Mouse (Mus musculus) brain, adult 2 months (tissue): Measurements from ENCODE around the gene Lgals3bp.
A peak's percentile ranks its signal among the peaks of the same experiment; 100 is the strongest.
"Not testable (repeated sequence)": the region's sequence is repeated elsewhere in the genome, so short reads cannot be mapped to it uniquely, and the experiment has no call there.

Experiments
- DNase-seq: peaks from one replicate; pipeline ENCODE4 v3.0.0; 2011; ENCODE audit warnings: low read depth, low spot score

The Lgals3bp gene

GRCm38 (mm10) chr11:118401195-118401594, 697 bp downstream of the Lgals3bp start:
- no peak for DNase-seq

DNA sequence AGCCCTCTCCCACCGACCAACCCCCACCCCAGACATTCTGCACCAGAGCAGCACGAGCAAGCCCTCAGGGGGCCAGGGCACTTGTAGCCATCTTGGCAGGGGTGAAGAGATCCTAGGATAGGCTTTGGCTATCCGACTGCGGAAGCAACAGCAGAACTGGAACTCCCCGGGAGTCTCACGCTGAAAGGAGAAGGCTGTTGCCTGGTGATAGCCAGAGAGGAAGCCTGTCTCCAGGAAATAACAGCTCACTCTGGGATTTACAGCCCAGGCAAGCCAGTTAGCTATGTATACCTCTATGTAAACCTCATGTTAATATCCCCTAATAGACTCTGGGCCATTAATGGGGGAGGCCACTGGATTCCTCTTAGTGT, 1.3 kb downstream of the Lgals3bp start:
- DNase-seq: peak; percentile 38

- DNase-seq: no peak
Measured at GRCm38 (mm10) chr11:118399891-118400565, 1.9 kb downstream of the Lgals3bp start.

DNA sequence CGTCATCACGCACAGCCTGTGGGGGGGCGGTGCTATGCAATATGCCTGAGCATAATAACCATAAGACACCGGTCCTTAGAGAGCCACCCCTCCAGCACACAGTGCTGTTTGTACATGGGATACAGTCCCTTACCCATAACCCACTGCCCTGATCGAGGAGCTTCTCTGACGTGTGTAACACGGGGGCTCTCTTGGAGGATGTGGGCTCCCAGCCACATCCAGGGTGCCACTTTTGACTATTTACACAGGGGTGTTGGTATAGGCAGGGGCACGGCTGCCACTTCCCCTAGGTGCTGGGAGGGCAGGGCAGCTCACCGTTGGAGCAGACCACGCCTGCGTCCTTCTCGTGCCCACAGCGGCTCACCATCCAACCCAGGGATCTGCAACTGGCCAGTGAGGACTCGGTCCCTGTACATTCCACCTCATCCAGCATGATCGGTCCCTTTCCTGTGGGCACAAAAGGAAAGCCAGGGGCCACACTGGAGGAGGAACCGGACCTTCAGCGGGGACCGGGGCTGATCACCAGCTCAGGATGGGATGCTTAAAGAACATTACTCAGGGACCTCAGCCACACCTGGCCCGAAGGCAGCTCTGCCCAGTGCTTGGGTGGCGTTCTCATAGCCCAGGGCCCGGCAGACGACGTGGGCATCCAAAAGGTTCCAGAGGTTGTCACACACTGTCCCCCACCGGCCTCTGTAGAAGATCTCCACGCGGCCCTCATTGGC, 3.9 kb downstream of the Lgals3bp start:
- DNase-seq: no peak

DNA sequence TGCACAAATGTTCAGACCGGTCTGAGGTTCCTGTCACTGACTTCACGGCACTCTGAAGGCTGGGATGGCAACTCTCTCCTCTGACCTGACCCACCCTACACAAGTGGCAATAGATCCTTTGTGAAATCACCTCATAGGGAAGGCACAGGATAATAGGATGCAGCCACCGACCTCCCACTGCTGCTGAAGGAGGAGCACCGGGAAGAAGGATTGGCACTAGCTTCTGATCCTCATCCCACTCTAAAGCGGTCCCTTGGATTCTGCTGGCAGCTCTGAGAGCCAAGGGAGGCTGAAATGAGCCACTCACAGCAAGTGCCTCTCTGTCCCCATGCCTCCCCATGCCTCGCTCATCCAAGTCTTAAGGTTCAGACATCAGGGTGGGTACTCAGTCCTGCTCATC, 7.4 kb downstream of the Lgals3bp start:
- peak; percentile 30 for DNase-seq

DNA sequence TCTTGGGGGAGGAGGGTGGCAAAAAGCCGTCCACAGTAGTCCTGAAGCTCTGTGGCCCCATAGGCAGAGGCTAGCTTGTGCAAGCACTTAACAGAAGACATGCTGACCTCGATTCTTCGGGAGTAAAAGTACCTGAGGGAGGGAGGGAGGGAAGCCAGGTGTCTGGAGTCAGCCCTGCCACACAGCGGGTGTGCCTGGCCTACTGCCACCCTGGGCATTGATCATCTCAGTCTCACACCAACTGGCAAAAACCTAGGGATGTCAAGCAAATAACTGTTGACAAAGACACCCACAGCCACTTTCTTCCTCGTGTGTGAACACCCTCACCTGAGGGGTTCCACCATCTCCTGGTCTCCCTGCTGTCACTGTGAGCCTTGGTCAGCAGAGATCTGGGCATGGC, 7.9 kb downstream of the Lgals3bp start:
- DNase-seq: no peak

DNA sequence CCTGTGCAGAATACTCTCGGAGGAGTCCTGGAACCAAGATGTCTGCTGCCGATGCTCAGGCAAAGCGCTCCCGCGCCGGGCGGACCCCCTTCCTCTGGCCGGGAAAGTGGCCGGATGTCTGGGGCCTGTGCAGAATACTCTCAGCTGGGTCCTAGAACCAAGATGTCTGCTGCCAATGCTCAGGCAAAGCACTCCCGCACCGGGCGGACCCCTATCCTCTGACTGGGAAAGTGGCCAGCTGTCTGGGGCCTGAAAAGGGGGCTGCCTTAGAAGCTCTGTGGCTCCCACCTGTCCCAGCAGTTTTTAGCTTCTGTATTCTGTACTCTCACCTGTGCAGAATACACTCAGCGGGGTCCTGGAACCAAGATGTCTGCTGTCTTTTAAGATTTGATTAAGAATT, 14.1 kb downstream of the Lgals3bp start:
- not testable (repeated sequence) for DNase-seq

DNA sequence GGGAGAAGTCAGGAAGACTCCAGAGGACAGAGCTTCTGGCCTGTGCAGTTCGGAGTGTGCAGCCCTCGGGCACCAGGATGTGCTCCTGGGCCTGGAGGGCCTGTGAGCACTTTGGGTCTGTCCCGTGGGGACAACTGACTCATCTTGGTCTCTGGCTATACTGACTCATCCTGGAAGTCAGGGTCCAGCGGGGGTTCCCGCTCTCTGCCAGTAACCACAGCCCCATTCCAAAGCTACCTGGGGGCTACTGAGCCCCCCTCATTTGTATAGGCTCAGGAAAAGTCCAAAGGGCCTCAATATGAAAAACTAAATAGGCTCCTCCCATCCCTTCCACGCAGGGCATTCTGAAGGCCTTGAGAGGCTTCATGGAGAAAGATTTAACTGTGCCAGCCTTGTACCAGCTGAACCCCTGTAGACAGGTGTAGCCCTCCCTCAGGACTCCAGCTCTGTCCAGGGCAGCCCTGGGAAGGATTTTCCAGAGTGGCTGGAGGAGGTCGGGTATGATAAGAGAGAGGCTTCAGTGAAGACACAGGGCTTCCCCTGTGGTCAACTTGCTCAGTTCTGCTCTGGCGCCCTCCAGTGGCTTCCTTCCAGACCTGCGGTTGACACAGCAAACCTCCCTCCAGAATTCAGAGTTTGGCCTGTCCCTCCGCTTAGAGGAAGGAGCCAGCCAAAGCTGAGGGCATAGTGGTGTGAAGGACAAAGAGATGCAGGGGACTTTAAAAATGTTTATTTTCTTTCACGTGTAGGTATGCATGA, 22.5 kb downstream of the Lgals3bp start:
- peak; percentile 90 for DNase-seq

DNA sequence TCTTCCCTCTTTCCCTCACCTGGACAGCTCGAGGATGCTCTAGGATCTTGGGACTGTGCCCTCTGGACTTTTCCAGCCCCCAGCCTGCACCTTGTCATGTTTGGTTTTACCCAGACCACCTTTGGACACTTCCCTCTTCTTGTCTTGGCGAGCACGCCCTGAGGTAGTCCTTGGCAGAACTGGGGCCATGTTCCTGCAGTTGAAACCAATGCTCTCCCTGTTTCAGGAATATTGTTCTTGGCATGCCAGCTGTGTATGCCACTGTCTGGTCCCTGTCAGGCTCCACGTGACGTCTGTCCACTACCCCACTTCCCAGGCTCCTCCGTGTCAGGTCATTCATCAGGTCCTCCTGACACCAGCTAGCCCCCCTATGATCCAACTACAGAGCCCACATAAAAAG, 23.2 kb downstream of the Lgals3bp start:
- DNase-seq: no peak

GRCm38 (mm10) chr11:118376323-118376722, 25.6 kb downstream of the Lgals3bp start:
- not testable (repeated sequence) for DNase-seq

- DNase-seq: no peak
Measured at GRCm38 (mm10) chr11:118375881-118376280, 26.0 kb downstream of the Lgals3bp start.

DNA sequence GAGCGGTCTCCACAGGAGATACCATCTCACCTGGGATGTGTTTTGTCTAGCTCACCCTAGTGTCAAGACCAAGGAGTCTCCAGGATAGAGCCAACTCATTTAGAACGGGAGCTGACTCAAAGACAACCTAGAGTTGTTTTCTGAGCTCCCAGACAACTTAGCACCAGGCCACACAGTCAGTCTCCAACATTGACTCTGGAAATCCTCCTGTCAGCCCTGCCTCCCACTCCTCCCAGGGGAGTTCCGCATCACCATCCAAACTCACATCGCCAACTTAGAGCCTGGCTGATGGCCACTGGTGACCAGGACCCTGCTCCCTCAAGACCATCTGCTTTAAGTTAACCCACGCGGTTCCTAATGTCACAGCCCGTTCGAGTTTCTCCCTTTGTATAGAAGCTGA, 26.4 kb downstream of the Lgals3bp start:
- no peak for DNase-seq

- DNase-seq: no peak
Measured at GRCm38 (mm10) chr11:118375006-118375405, 26.9 kb downstream of the Lgals3bp start.

GRCm38 (mm10) chr11:118374506-118374905, 27.4 kb downstream of the Lgals3bp start:
- no peak for DNase-seq

DNA sequence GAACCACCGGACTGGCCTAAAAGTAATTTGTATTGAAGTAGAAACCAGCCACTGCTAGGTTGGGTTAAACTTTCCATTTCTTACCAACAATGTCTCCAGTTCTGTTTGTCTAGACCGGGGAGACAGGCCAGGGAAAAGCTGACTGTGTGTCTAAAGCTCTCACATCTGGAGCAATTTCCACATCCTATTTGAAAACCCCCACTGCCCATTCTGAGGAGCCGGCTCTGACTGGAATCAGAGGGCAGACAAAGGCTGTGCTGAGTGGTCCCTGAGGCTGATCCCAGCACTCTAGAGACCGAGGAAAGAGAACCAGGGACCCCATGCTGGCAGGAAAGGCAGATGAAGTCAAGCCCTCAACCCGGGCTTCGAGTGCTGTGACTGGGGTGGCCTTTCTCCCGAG, 29.3 kb downstream of the Lgals3bp start:
- no peak for DNase-seq

DNA sequence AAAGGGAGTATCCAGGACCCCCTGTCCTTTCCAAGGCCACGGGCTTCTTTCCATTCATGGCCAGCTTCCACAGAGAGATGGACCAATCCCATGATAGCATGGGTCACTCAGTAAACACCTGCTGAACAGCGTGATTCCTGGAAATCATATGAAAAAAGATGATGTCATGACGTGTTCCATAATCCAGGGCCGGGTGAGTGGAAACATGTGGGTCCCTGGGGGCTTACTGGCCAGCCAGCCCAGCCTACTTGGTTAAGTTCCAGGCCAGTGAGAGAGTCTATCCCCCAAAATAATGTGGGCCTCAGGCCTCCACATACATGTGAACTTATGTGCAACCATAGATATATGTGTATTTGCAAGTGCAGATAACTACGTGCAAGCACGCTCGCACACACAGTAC, 30.0 kb downstream of the Lgals3bp start:
- DNase-seq: no peak

GRCm38 (mm10) chr11:118369657-118370056, 32.2 kb downstream of the Lgals3bp start:
- no peak for DNase-seq

DNA sequence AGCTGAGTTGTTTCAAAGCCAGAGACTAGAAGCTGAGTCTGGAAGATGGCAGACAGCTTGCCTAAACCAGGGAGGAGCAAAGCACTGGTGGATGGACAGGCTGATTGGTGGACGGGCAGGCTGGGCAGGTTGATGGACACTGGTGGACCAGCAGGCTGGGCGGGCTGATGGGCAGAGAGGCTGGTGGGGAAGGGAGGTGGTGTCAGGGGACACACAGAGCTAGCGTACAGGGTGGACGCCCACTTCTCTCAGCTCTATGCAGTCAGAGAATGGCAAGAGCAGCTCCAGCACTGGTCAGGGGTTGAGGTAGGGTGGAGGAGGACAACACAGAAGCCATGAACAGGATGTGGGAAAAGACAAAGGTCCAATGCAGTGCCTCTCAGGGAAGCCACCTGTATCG, 32.6 kb downstream of the Lgals3bp start:
- no peak for DNase-seq

- DNase-seq: no peak
Measured at GRCm38 (mm10) chr11:118368330-118368729, 33.6 kb downstream of the Lgals3bp start.

DNA sequence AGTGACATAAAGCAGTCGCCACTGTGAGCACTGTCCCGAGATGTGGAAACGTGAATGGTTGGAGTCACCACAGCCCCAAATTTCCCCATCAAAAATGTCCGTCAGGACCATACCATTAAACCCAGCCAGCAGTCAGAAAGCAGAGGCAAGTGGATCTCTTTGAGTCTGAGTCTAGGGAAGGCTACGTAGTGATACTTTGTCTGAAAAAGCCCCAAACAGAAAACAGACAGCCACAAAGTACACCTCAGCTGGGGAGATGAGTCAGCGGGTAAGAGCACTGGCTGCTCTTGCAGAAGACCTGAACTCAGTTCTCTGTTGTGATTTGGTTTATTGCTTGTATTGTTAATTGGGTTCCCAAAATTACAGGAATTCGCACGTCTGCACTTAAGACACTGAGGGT, 35.3 kb downstream of the Lgals3bp start:
- no peak for DNase-seq

- no peak for DNase-seq
Measured at GRCm38 (mm10) chr11:118366108-118366507, 35.8 kb downstream of the Lgals3bp start.

DNA sequence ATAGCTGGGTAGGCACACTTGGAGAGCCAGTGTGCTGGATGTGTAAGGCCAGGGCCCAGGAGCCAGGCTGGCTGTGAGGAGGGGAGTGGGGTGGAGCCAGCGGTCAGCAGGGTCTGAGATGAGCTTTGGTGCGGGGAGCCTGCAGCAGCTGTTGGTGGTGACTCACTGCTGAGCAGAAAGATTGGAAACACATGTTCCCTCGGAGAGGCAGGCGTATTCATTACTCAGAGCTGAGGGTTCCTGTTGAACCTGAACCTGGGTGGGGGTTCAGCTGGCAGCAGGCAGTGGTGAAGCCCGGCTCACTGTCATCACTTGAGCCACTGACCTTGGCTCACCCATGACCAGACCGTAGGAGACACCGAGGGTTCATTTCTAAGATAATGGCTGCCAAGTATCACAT, 36.7 kb downstream of the Lgals3bp start:
- DNase-seq: peak; percentile 75

- no peak for DNase-seq
Measured at GRCm38 (mm10) chr11:118364021-118364420, 37.9 kb downstream of the Lgals3bp start.
